Mouse (Mus musculus) MEL (cell line): ENCODE measurements at regions not wholly inside any gene's neighbourhood (a gene's known extent, or its start where the extent isn't known, plus 50 kb on each side); places are given as distances from the start of the nearest gene placed in this dataset.

ENCODE experiments used
- DNase-seq: peaks from one replicate; pipeline ENCODE4 v3.0.0; 2011; ENCODE audit warnings: low read depth, low spot score
- H3K27ac ChIP-seq: 2 replicates; pipeline ENCODE4 v1.5.1; 2012; ENCODE audit warnings: low read depth, mild to moderate bottlenecking, control low read depth, low read length, moderate library complexity; ENCODE audit not compliant: control insufficient read depth
- H3K27me3 ChIP-seq, 2 experiments: fragments of 150-350 bp in 1 of 2; sonication (generic) in 1 of 2; 2 replicates each; pipeline ENCODE4 v1.6.1; 2012; ENCODE audit warnings: low read length in 2 of 2, mild to moderate bottlenecking in 2 of 2, improper control_type of control experiment in 1 of 2, moderate library complexity in 1 of 2; ENCODE audit not compliant: insufficient read depth in 2 of 2, control insufficient read depth in 1 of 2
- H3K36me3 ChIP-seq, 2 experiments: 2 replicates each; pipeline ENCODE4 v1.6.1; 2012 to 2014; ENCODE audit warnings: low read length in 2 of 2, improper control_type of control experiment in 1 of 2, inconsistent platforms in 1 of 2, mild to moderate bottlenecking in 1 of 2; ENCODE audit not compliant: insufficient read depth in 2 of 2, control insufficient read depth in 1 of 2
- H3K4me1 ChIP-seq, 2 experiments: fragments of 150-350 bp in 1 of 2; sonication (generic) in 1 of 2; 2 replicates each; pipeline ENCODE4 v1.6.1; 2012; ENCODE audit warnings: low read length in 2 of 2, improper control_type of control experiment in 1 of 2, mild to moderate bottlenecking in 1 of 2; ENCODE audit not compliant: insufficient read depth in 2 of 2, control insufficient read depth in 1 of 2
- H3K4me3 ChIP-seq, 2 experiments: fragments of 150-350 bp in 1 of 2; sonication (generic) in 1 of 2; 2 replicates each; pipeline ENCODE4 v1.5.1; 2012; ENCODE audit warnings: low read depth in 2 of 2, low read length in 2 of 2, mild to moderate bottlenecking in 2 of 2, moderate library complexity in 2 of 2, control low read depth in 1 of 2, improper control_type of control experiment in 1 of 2; ENCODE audit not compliant: control insufficient read depth in 1 of 2, insufficient read depth in 1 of 2
- H3K79me2 ChIP-seq: 2 replicates; pipeline ENCODE4 v1.6.1; 2012; ENCODE audit warnings: mild to moderate bottlenecking, low read length, moderate library complexity; ENCODE audit not compliant: control insufficient read depth, poor library complexity, insufficient read depth
- H3K9ac ChIP-seq: 2 replicates; pipeline ENCODE4 v1.6.1; 2012; ENCODE audit warnings: low read depth, mild to moderate bottlenecking, control low read depth, low read length, moderate library complexity; ENCODE audit not compliant: control insufficient read depth, poor library complexity, severe bottlenecking
- H3K9me3 ChIP-seq: fragments of 150-350 bp; sonication (generic); replicated peaks from 2 replicates; pipeline ENCODE4 v1.6.1; 2012; ENCODE audit warnings: mild to moderate bottlenecking, low read length, improper control_type of control experiment, moderate library complexity; ENCODE audit not compliant: insufficient read depth
- BHLHE40 ChIP-seq: IDR thresholded peaks from 2 replicates; pipeline ENCODE4 v1.6.1; 2012; ENCODE audit warnings: low read depth, mild to moderate bottlenecking, inconsistent platforms, low read length, improper control_type of control experiment, borderline replicate concordance
- CHD2 ChIP-seq: IDR thresholded peaks from 2 replicates; pipeline ENCODE4 v1.6.1; 2011; ENCODE audit warnings: low read length, improper control_type of control experiment
- CTCF ChIP-seq, 3 experiments: IDR thresholded peaks in 2 of 3; conservative IDR thresholded peaks in 1 of 3; 2 replicates each; pipeline ENCODE4 v1.5.1; 2011 to 2012; ENCODE audit warnings: low read length in 3 of 3, low read depth in 2 of 3, mild to moderate bottlenecking in 2 of 3, improper control_type of control experiment in 1 of 3, inconsistent platforms in 1 of 3, mixed read lengths in 1 of 3, moderate library complexity in 1 of 3; ENCODE audit not compliant: control insufficient read depth in 1 of 3, insufficient read depth in 1 of 3, poor library complexity in 1 of 3, severe bottlenecking in 1 of 3
- E2F4 ChIP-seq: IDR thresholded peaks from 2 replicates; pipeline ENCODE4 v1.6.1; 2011; ENCODE audit warnings: low read depth, low read length, improper control_type of control experiment, borderline replicate concordance
- ETS1 ChIP-seq: IDR thresholded peaks from 2 replicates; pipeline ENCODE4 v1.6.1; 2012; ENCODE audit warnings: low read depth, mild to moderate bottlenecking, inconsistent platforms, low read length, improper control_type of control experiment, moderate library complexity
- GATA1 ChIP-seq: IDR thresholded peaks from 2 replicates; pipeline ENCODE4 v1.6.1; 2011; ENCODE audit warnings: low read depth, low read length, improper control_type of control experiment
- HCFC1 ChIP-seq: IDR thresholded peaks from 2 replicates; pipeline ENCODE4 v1.6.1; 2012; ENCODE audit warnings: low read depth, mild to moderate bottlenecking, inconsistent platforms, low read length, improper control_type of control experiment, moderate library complexity
- JUND ChIP-seq: IDR thresholded peaks from 2 replicates; pipeline ENCODE4 v1.6.1; 2011; ENCODE audit warnings: low read depth, mild to moderate bottlenecking, improper control_type of control experiment, low read length
- KAT2A ChIP-seq: conservative IDR thresholded peaks from 2 replicates; pipeline ENCODE4 v1.6.1; 2012; ENCODE audit warnings: low read depth, low read length, improper control_type of control experiment, inconsistent platforms
- MAFK ChIP-seq: IDR thresholded peaks from 2 replicates; pipeline ENCODE4 v1.6.1; 2011; ENCODE audit warnings: low read depth, mild to moderate bottlenecking, low read length, improper control_type of control experiment, borderline replicate concordance
- MAZ ChIP-seq: IDR thresholded peaks from 2 replicates; pipeline ENCODE4 v1.6.1; 2012; ENCODE audit warnings: low read depth, mild to moderate bottlenecking, inconsistent platforms, low read length, improper control_type of control experiment
- MEF2A ChIP-seq: IDR thresholded peaks from 2 replicates; pipeline ENCODE4 v1.6.1; 2014; ENCODE audit warnings: low read depth, mild to moderate bottlenecking, inconsistent platforms, low read length, improper control_type of control experiment; ENCODE audit not compliant: poor library complexity, insufficient replicate concordance, severe bottlenecking; ENCODE audit errors: extremely low read depth
- MYB ChIP-seq: IDR thresholded peaks from 2 replicates; pipeline ENCODE4 v1.6.1; 2011; ENCODE audit warnings: mild to moderate bottlenecking, low read depth, low read length, improper control_type of control experiment
- MYC ChIP-seq: IDR thresholded peaks from 2 replicates; pipeline ENCODE4 v1.6.1; 2011; ENCODE audit warnings: low read depth, mild to moderate bottlenecking, low read length, improper control_type of control experiment, moderate library complexity
- NRF1 ChIP-seq: IDR thresholded peaks from 2 replicates; pipeline ENCODE4 v1.6.1; 2014; ENCODE audit warnings: low read depth, mild to moderate bottlenecking, inconsistent platforms, low read length, improper control_type of control experiment, moderate library complexity; ENCODE audit not compliant: poor library complexity, insufficient read depth, severe bottlenecking
- RAD21 ChIP-seq: IDR thresholded peaks from 2 replicates; pipeline ENCODE4 v1.6.1; 2011; ENCODE audit warnings: mild to moderate bottlenecking, low read depth, low read length, improper control_type of control experiment
- RCOR1 ChIP-seq: IDR thresholded peaks from 2 replicates; pipeline ENCODE4 v1.6.1; 2012; ENCODE audit warnings: low read depth, mild to moderate bottlenecking, inconsistent platforms, low read length, improper control_type of control experiment
- TCF12 ChIP-seq: IDR thresholded peaks from 2 replicates; pipeline ENCODE4 v1.6.1; 2014; ENCODE audit warnings: low read depth, mild to moderate bottlenecking, inconsistent platforms, low read length, improper control_type of control experiment, moderate library complexity
- USF2 ChIP-seq, 2 experiments: IDR thresholded peaks; 2 replicates each; pipeline ENCODE4 v1.6.1; 2011 to 2012; ENCODE audit warnings: improper control_type of control experiment in 2 of 2, low read length in 2 of 2, borderline replicate concordance in 1 of 2, inconsistent platforms in 1 of 2, low read depth in 1 of 2, mild to moderate bottlenecking in 1 of 2; ENCODE audit not compliant: insufficient read depth in 1 of 2

DNA sequence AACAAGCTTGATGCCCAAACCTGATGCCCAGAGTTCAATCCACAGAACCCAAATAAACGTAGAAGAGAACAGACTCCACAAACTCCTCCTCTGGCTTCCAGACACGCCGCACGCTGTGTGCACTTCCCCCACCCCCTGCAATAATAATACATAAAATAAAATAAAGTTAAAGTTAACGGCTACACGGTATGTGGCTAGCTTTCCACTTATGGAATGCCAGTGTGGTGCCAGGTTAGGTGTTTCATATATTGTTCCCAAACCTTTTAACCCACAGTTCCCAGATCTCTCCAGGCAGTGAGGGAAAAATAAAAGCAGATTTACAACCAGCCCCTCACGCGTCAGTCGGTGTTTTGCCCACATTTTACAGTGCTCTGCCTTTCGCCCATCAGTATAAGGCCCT is 233.8 kb upstream of the Jarid2 start:
- no peaks in the 10 kb centered on the region for H3K9me3 ChIP-seq
- no peak for DNase-seq
- H3K36me3 ChIP-seq, result no peaks in the 10 kb centered on the region
- H3K27me3 ChIP-seq, result no peaks in the 10 kb centered on the region; a peak in 1 of 4 replicates
- no peak overlapping the region for H3K27ac ChIP-seq
- TF ChIP-seq TCF12, result no peak
- TF ChIP-seq JUND, result no peak
- TF ChIP-seq CTCF (IDR thresholded peaks at IDR 0.05 in 2 of 3, conservative IDR thresholded peaks at IDR 0.05 in 1 of 3; ENCODE audit: control insufficient read depth in 1 of 3, insufficient read depth in 1 of 3, low read depth in 2 of 3, low read length in 3 of 3, poor library complexity in 1 of 3, severe bottlenecking in 1 of 3), result no peak
- TF ChIP-seq NRF1, result no peak
- TF ChIP-seq E2F4, result no peak
- no peak for TF ChIP-seq HCFC1
- no peak for TF ChIP-seq MYB
- no peak for TF ChIP-seq MAZ
- no peak for TF ChIP-seq CHD2
- no peak for TF ChIP-seq ETS1
- TF ChIP-seq GATA1, result no peak
- TF ChIP-seq RAD21, result no peak
- no peak for TF ChIP-seq MAFK
- TF ChIP-seq, all 39 proteins: peak for 0
- H3K9ac ChIP-seq, result no peak overlapping the region
- no peaks in the 10 kb centered on the region for H3K4me1 ChIP-seq
- H3K79me2 ChIP-seq, result no peaks in the 10 kb centered on the region
- H3K4me3 ChIP-seq, result no peak overlapping the region

DNA sequence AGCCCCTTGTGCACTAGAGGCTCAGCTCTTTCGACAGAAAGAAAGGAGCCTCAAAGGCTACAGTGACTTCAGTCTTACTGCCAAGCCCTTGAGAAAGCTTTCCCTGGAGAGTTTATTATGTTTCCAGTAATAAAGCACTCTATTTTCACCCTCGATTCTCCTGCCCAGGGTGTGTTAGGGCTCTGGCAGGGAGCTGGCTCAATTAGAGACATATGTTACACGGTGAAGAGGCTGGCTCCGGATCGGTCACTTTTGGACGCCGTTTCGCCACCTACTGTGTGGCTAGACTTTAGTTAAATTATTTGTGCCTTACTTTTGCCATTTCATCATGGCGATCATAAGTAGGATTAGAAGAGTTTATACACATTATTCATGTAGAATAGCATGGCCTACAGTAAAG is 232.7 kb upstream of the Jarid2 start:
- DNase-seq, result no peak
- Histone ChIP-seq H3K79me2 (no peaks in the 10 kb centered on the region), H3K9ac (no peak overlapping the region), H3K9me3 (no peaks in the 10 kb centered on the region), H3K4me1 (peaks cover 0 to 2% of the 10 kb centered on the region in 2 experiments; a peak in 1 of 4 replicates), H3K36me3 (no peaks in the 10 kb centered on the region), H3K27me3 (no peaks in the 10 kb centered on the region; a peak in 1 of 4 replicates), H3K4me3 (no peak overlapping the region), H3K27ac (no peak overlapping the region)
- TF ChIP-seq BHLHE40, result no peak
- no peak for TF ChIP-seq RAD21
- TF ChIP-seq USF2 (IDR thresholded peaks at IDR 0.05; ENCODE audit: borderline replicate concordance in 1 of 2, insufficient read depth in 1 of 2, low read depth in 1 of 2, low read length in 2 of 2), result no peak
- no peak for TF ChIP-seq CTCF (IDR thresholded peaks at IDR 0.05 in 2 of 3, conservative IDR thresholded peaks at IDR 0.05 in 1 of 3; ENCODE audit: control insufficient read depth in 1 of 3, insufficient read depth in 1 of 3, low read depth in 2 of 3, low read length in 3 of 3, poor library complexity in 1 of 3, severe bottlenecking in 1 of 3)
- no peak for TF ChIP-seq HCFC1
- TF ChIP-seq RCOR1, result no peak
- TF ChIP-seq MEF2A, result no peak
- no peak for TF ChIP-seq KAT2A
- TF ChIP-seq NRF1, result no peak
- TF ChIP-seq MYC, result no peak
- no peak for TF ChIP-seq MYB
